Mouse (Mus musculus): Measurements from ENCODE around the gene Hrh2. TPM values are rescaled to one million over a fixed set of nuclear protein-coding genes. Genes with fewer than 3 reads are reported as not detected.

The Hrh2 gene
- polyA plus RNA-seq, 1 experiment from 2014 or later, result 0.22 TPM

DNA sequence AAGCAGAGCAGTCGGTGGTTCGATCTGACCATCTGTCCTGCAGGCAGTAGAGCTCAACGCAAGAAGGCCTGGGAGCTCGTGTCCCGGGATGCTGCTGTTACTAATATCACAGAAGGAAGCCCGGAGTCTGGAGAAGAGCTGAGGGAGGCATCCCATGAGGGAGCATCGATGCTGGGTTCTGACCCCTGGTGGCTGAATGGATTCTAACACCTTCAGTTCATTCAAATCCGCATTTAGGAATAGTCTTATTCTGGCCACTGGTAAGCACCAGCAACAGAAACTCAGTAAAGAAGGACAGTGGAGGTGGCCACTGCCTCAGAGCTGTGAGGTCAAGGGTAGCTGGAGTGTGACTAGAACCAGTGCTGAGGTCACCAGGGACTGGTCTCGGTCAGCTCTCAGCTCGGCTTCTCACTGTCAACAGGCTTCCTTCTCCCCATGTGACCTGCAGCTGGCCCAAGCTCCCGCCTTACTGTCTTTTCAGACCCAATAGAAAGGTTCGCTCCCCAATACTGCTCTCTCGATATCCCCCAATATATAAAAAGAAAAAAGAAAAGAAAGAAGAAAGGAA, 36.1 kb downstream of the Hrh2 start:
- no peak for ATAC-seq (ENCODE audit: low FRiP score)
- Histone ChIP-seq H3K9ac (no peak overlapping the region), H3K4me2 (replicated peaks) (no peak overlapping the region), H3K36me3 (no peaks in the 10 kb centered on the region), H3K4me3 (no peak overlapping the region), H3K27ac (no peak overlapping the region), H3K4me1 (peaks cover 4% of the 10 kb centered on the region; the same call in 1 of the 2 replicates), H3K27me3 (0 out of 2 replicates have a peak, but pooled peaks cover 8% of the 10 kb centered on the region), H3K9me3 (replicated peaks) (no peaks in the 10 kb centered on the region)
- whole genome bisulfite sequencing, result 24% methylated on average over 13 of the region's 13 CpGs

DNA sequence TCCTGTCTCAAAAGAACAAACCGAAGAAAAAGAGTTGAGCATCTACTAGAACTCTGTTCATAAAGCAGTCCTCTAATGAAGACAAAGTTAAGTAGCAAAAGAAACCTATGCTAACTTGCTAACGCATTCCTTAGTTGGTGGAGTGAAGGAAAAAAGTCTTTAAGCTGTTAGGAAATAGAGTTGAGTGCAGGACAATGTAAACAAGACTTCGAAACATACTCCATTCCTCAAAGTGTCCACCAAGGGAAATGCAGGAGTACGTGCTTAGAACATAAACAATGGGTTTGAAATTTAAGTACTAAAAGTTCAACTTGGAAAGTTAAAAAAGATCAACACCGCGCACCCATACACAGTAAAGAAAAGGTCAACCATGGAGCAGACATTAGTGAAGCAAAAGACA, 38.2 kb downstream of the Hrh2 start:
- ATAC-seq (ENCODE audit: low FRiP score), result no peak
- 89% methylated on average over 6 of the region's 6 CpGs for WGBS
- H3K4me3 ChIP-seq, result no peak overlapping the region
- H3K4me2 ChIP-seq (replicated peaks), result no peak overlapping the region
- no peak overlapping the region for H3K27ac ChIP-seq
- H3K9ac ChIP-seq, result no peak overlapping the region
- H3K36me3 ChIP-seq, result no peaks in the 10 kb centered on the region
- no peaks in the 10 kb centered on the region for H3K9me3 ChIP-seq (replicated peaks)
- H3K27me3 ChIP-seq, result peaks cover 8% of the 10 kb centered on the region; the same call in 1 of the 2 replicates
- no peaks in the 10 kb centered on the region for H3K4me1 ChIP-seq

DNA sequence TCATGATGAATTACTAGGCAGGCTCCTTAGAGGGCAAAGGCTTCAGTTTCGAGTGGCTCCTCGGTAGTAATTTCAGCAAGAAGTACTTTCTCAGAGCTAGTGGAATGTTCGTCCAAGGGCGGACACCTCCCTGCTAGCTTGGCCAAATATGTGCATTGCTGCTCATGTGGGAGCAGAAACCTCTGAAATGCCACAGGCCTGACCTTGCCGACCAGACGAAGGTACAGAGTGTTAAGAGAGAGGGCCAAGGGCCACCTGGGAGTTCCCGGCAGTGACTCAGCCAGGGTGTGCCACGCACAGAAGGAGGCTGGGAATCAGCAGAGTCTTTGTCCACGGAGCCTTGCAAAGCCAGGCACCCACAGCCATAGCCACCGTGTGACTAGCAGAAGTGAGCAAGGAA, 39.9 kb downstream of the Hrh2 start:
- H3K27ac ChIP-seq, result no peak overlapping the region
- H3K4me2 ChIP-seq (replicated peaks), result no peak overlapping the region
- no peak overlapping the region for H3K9ac ChIP-seq
- no peak for ATAC-seq (ENCODE audit: low FRiP score)
- no peaks in the 10 kb centered on the region for H3K36me3 ChIP-seq
- H3K4me3 ChIP-seq, result no peak overlapping the region
- no peaks in the 10 kb centered on the region for H3K9me3 ChIP-seq (replicated peaks)
- WGBS, result 83% methylated on average over 10 of the region's 10 CpGs
- H3K27me3 ChIP-seq, result peaks cover 3% of the 10 kb centered on the region; the same call in 1 of the 2 replicates
- no peaks in the 10 kb centered on the region for H3K4me1 ChIP-seq

DNA sequence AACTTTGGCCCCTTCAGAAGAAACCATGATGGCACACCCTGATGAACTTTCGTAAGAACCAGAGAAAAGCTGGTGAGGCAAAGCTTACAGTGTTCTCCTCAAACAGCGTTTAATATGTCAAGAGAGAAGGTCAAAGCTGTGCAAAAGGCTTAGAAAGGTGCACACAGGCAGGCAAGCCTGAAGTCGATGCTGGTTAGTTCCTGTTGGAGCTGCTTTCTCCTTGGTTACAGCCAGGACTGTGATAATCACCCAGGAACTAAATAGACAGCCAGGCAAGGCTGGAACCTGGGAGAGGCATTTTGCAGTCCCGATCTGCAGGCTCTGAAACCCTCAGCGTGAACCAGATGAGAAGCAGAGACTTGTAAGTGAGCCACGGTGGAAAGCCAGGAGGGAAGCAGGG, 45.6 kb downstream of the Hrh2 start:
- no peaks in the 10 kb centered on the region; the same call in 1 of the 2 replicates for H3K27me3 ChIP-seq
- H3K9ac ChIP-seq, result no peak overlapping the region
- H3K27ac ChIP-seq, result no peak overlapping the region
- no peak overlapping the region for H3K4me3 ChIP-seq
- ATAC-seq (ENCODE audit: low FRiP score), result no peak
- 79% methylated on average over 6 of the region's 6 CpGs for WGBS
- no peaks in the 10 kb centered on the region for H3K9me3 ChIP-seq (replicated peaks)
- H3K4me1 ChIP-seq, result 0 out of 2 replicates have a peak, but pooled peaks cover 4% of the 10 kb centered on the region
- H3K4me2 ChIP-seq (replicated peaks), result no peak overlapping the region
- H3K36me3 ChIP-seq, result no peaks in the 10 kb centered on the region

DNA sequence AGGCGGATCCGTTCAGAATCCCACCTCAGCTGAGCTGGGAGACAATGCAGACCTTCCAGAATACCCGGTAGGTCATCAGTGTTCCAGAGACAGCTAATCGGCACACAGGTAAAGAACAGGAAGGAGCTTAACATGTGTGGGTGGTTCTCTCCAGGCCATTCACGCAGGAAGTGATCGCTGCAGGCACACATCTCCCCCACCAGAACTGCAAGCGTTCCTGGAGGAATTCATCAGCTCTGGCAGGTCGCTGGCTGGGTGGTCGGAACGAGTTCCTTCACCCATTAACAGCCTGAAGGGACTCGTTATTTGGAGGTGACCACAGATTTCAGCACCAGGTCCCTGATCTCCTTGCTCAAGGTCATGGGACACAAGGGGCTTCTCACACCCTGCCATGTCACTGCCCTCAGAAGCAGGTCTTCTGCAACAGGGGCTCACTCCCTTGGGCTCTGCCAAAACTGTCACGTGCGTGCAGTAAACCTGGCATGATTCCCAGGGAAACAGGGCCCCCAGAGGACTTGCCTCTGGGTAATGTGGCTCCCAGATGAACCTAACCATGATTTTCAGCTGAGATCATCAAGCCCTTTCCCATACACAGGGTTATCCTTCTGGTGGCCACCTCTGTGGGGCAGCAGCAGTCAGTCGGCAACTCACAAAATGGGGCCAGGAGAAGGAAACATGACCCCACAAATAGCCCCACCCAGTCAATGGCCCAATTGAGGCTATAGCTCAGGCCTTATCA, 46.8 kb downstream of the Hrh2 start:
- Histone ChIP-seq H3K27ac (no peak overlapping the region), H3K4me3 (no peak overlapping the region), H3K4me1 (0 out of 2 replicates have a peak, but pooled peaks cover 4% of the 10 kb centered on the region), H3K4me2 (replicated peaks) (no peak overlapping the region), H3K27me3 (no peaks in the 10 kb centered on the region; the same call in 1 of the 2 replicates), H3K9me3 (replicated peaks) (no peaks in the 10 kb centered on the region), H3K9ac (no peak overlapping the region), H3K36me3 (no peaks in the 10 kb centered on the region)
- no peak for ATAC-seq (ENCODE audit: low FRiP score)
- WGBS, result 63% methylated on average over 14 of the region's 14 CpGs

DNA sequence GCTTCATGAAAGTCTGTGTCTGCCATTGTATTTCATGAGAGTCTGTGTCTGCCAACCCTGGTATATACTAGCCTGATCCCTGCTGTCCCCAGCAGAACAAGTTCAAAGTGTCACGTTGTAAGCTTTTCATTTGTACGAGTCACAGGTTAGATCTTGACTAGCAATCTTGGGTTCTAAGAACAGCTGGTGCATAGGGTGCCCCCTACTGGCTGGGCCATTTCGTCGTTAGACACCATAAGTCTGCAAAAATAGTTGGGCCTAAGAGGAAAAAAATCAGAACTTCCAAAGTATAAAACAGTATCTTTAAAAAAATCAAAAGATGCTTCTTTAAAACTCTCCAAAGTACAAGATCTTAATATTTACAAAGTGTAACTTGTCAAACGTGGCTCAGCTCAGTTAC, 50.5 kb downstream of the Hrh2 start:
- H3K27me3 ChIP-seq, result peaks cover 4% of the 10 kb centered on the region; the same call in 1 of the 2 replicates
- ATAC-seq (ENCODE audit: low FRiP score), result no peak
- H3K4me3 ChIP-seq, result no peak overlapping the region
- H3K4me1 ChIP-seq, result 0 out of 2 replicates have a peak, but pooled peaks cover 4% of the 10 kb centered on the region
- no peak overlapping the region for H3K27ac ChIP-seq
- no peaks in the 10 kb centered on the region for H3K36me3 ChIP-seq
- no peaks in the 10 kb centered on the region for H3K9me3 ChIP-seq (replicated peaks)
- no peak overlapping the region for H3K4me2 ChIP-seq (replicated peaks)
- no peak overlapping the region for H3K9ac ChIP-seq
- 72% methylated on average over 5 of the region's 5 CpGs for WGBS

DNA sequence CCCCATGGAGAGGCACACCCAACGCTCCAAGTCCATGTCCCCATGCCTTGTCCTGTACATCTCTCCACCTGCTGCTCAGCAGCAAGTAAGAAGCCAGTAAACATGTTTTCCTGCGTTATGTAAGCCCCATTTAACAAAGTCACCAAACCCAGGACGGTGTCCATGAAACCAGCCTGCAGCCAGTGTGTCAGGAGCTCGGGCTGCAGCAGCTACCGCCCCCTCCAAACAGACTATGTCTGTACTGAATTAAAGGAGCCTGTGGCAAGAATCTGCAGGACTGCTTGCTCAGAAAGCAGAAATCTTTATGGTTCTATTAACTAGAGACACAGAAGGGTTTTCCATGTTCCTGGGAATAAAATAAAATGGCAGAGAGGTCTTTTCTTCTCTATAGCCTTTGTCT, 53.3 kb downstream of the Hrh2 start:
- 66% methylated on average over 5 of the region's 5 CpGs for WGBS
- peaks cover 21% of the 10 kb centered on the region for H3K4me1 ChIP-seq
- H3K4me3 ChIP-seq, result no peak overlapping the region
- H3K27ac ChIP-seq, result no peak overlapping the region
- H3K27me3 ChIP-seq, result peaks cover 4% of the 10 kb centered on the region; the same call in 1 of the 2 replicates
- H3K36me3 ChIP-seq, result no peaks in the 10 kb centered on the region
- H3K9ac ChIP-seq, result no peak overlapping the region
- H3K9me3 ChIP-seq (replicated peaks), result no peaks in the 10 kb centered on the region
- no peak for ATAC-seq (ENCODE audit: low FRiP score)
- no peak overlapping the region for H3K4me2 ChIP-seq (replicated peaks)

DNA sequence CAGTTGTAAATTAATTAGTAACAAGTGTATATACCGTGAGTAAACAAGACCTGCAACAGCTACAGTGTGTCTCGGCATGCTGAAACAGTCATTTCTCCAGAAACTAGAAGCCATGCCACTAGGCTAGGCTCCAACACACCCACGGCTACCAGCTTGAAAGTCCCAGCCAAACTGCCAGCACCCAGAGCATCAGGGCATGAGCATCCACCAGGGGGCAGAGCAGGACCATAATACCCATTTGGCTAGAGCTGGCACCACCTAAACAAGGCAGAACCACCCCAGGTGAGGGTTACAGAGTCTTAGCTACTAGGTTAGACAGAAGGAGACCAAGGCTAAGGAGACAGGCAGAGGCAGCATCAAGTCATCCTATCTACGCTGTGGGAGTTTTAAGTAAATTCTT, 55.6 kb downstream of the Hrh2 start:
- no peaks in the 10 kb centered on the region for H3K36me3 ChIP-seq
- H3K4me1 ChIP-seq, result peaks cover 28% of the 10 kb centered on the region
- no peak overlapping the region for H3K27ac ChIP-seq
- no peak overlapping the region for H3K9ac ChIP-seq
- no peaks in the 10 kb centered on the region for H3K9me3 ChIP-seq (replicated peaks)
- WGBS, result 27% methylated on average over 4 of the region's 4 CpGs
- peak; percentile 69 for ATAC-seq (ENCODE audit: low FRiP score)
- H3K27me3 ChIP-seq, result peaks cover 10% of the 10 kb centered on the region
- H3K4me3 ChIP-seq, result no peak overlapping the region
- H3K4me2 ChIP-seq (replicated peaks), result no peak overlapping the region

DNA sequence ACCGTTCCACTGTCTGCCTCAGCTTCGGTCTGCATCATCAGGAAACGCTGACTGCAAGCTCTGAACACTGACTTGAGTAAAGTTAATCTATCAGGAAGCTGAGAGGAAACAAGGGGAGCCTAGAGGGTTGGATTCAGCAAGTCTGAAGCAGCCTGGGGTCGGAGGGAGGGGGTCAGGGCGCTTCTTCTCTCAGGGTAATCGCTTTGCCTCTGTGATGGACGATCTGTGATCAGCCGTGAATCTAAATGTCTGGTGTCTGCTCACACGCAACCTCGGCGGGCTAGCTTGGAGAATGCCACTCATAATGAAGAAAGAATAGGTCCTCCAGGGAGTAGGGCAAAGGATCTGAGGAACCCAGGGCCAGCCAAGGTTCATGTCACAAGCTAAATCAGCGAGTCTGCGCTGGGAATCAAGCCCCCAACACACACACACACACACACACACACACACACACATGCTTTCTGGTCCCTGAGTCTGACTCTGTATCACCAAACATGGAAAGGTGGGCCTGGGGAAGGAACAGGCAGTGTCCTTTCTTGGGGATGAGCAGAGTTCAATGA, 56.6 kb downstream of the Hrh2 start:
- H3K36me3 ChIP-seq, result no peaks in the 10 kb centered on the region
- no peaks in the 10 kb centered on the region for H3K9me3 ChIP-seq (replicated peaks)
- no peak overlapping the region for H3K4me3 ChIP-seq
- H3K4me1 ChIP-seq, result peaks cover 28% of the 10 kb centered on the region
- H3K9ac ChIP-seq, result no peak overlapping the region
- no peak overlapping the region for H3K27ac ChIP-seq
- peaks cover 16% of the 10 kb centered on the region for H3K27me3 ChIP-seq
- 44% methylated on average over 13 of the region's 13 CpGs for WGBS
- ATAC-seq (ENCODE audit: low FRiP score), result no peak
- H3K4me2 ChIP-seq (replicated peaks), result no peak overlapping the region

DNA sequence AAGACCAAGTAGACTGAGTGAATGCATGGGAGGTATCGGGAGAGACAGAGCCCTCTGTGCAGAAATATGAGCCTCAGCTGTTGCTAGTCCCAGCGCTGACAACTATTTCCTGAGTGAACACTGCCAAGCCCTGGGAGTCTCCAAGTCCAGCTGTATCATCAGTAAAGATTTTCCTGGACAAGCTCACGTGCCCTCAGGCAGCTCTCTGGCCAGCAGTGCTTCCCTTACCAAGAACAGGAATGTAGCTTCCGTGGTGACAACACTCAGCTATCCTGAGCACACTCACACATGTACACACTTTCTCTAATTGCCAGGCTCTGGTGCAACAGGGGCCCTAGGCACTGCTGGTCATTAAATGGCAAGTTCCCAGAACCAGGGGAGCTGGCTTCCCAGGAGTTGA, 57.1 kb downstream of the Hrh2 start:
- Histone ChIP-seq H3K4me1 (peaks cover 28% of the 10 kb centered on the region), H3K9me3 (replicated peaks) (no peaks in the 10 kb centered on the region), H3K4me3 (no peak overlapping the region), H3K27me3 (peaks cover 19% of the 10 kb centered on the region), H3K4me2 (replicated peaks) (no peak overlapping the region), H3K36me3 (no peaks in the 10 kb centered on the region), H3K27ac (0 out of 2 replicates have a peak overlapping the region, but pooled peaks have one; percentile 35), H3K9ac (no peak overlapping the region)
- 54% methylated on average over 4 of the region's 4 CpGs for WGBS
- no peak for ATAC-seq (ENCODE audit: low FRiP score)

DNA sequence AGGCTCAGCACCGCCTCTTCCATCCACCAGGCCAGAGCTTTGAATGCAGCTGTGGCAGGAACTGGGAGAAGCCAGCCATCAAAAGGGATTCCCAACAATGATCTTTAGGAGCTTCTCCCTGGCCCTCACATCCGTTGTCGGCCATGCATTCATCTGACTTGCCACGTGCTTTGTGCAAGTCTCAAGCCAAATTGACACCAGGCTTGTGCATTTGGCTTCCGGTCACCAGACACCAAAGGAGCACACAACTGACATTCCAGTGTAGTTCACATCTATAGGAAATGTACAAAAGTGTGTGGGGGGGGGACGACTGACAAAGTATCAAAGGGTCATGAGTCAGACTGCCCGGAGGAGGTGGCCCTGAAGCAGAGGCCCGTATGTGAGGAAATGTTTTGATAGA, 58.4 kb downstream of the Hrh2 start:
- Histone ChIP-seq H3K4me3 (no peak overlapping the region), H3K4me2 (replicated peaks) (no peak overlapping the region), H3K36me3 (no peaks in the 10 kb centered on the region), H3K27me3 (peaks cover 22% of the 10 kb centered on the region), H3K4me1 (peaks cover 28% of the 10 kb centered on the region), H3K9me3 (replicated peaks) (no peaks in the 10 kb centered on the region), H3K27ac (no peak overlapping the region), H3K9ac (no peak overlapping the region)
- no peak for ATAC-seq (ENCODE audit: low FRiP score)
- WGBS, result 16% methylated on average over 8 of the region's 8 CpGs

DNA sequence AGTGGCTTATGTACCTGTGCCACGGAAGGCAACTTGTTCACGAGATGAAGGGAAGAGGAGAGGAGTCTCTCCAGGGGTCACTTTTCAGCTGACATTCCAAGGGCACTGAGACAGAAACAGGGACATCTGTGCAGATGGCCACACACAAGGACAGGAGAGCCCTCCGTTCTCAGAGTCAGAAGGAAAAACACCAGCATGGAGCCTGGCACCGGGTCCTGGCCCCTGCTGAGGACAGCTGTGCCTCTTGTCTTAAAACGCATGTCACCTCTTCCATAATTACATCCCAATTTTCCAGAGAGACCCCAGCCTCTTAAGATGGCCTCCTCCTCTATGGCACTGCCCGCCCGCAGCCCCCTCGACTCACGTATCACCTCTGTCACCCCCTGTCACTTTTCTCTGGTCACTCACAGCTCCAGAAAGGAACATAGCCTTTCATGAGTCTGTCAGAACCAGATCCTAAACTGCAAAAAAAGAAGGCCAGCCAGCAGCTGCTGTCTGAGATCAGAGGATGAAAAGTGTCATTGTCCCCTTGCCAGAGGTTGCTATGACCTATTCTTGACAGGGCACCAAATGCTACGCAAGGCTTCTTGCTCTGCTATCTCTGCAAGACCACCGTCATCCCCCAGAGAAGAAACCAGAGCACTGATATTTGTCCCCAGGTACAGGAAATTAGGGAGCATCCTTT, 59.8 kb downstream of the Hrh2 start:
- no peak overlapping the region for H3K4me2 ChIP-seq (replicated peaks)
- H3K4me1 ChIP-seq, result peaks cover 28% of the 10 kb centered on the region
- H3K36me3 ChIP-seq, result no peaks in the 10 kb centered on the region
- WGBS, result 69% methylated on average over 11 of the region's 11 CpGs
- no peak for ATAC-seq (ENCODE audit: low FRiP score)
- no peak overlapping the region for H3K4me3 ChIP-seq
- H3K9me3 ChIP-seq (replicated peaks), result no peaks in the 10 kb centered on the region
- peaks cover 21% of the 10 kb centered on the region for H3K27me3 ChIP-seq
- no peak overlapping the region for H3K9ac ChIP-seq
- no peak overlapping the region for H3K27ac ChIP-seq
